Mouse (Mus musculus) T-helper 17 cell (primary cell): ENCODE measurements around the gene Olfr157.

ENCODE experiments used
- in situ Hi-C, 2 experiments: fragments of 300-600 bp; cut with MboI, MseI; formaldehyde crosslinking; loops; 1 replicate in 1 of 2; 2 replicates in 1 of 2; pipeline ENCODE4 v1.15.1; 2025; ENCODE audit warnings: high pct_unique_total_duplicates in 2 of 2

Gene Olfr157

GRCm38 (mm10) chr4:43840101-43840500 lies at the start of gene Olfr157:
Gene Olfr157, minus strand, starts transcription at chr4:43840201.
- in situ Hi-C loops = no loop called here

DNA sequence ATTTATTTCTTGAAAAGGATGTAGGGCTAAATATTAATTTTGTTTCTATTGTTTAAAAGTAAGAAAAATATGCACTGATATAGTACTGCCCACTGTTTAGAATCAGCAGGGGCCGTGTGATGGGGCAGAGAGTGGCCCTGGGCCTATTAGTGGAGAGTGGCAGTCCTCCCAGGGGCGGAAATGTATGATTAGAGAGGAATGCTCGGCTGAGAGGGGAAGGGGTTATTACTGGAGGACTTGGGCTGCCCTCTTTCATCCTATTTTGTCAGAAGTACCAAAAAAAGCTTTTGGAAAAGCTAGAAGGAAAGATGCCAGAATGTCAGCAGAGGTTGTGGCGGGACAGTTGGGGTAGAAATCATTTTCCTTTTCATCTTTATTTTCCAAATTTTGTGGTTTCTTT lies 44.2 kb upstream of the Olfr157 start:
- in situ Hi-C loops = no loop called here

GRCm38 (mm10) chr4:43879566-43879965 lies 39.6 kb upstream of the Olfr157 start:
- in situ Hi-C loops = no loop called here

DNA sequence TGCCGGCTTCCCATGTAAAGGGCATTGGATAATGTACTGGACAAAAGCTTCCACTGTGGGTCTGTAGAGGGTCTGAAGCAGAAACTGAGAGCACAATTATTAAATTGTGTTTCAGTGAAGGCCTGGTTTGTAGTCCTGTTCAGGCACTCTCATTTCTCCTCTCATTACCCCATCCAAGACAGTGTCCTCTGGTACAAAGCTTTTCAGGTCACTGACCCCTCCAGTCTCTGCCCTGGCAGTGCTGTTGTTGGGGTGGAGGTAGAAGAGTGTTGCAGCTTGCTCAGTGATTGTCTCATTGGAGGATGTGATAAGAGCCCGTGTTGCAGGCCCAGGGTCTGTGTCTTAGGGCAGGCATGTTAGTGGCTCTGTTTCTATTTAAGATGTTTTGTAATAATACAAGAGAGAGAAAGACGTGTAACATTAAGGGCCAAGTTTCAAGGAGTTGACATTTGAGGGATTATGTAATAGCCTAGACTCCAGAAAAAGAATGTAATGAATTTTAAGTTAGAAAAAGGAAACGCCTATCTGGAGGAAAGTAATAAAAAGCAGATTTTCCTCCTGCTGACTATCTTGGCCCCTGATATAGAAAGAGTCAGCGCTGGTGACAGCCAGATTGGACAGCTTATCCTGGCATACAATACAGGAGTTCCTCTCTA lies 38.2 kb upstream of the Olfr157 start:
- in situ Hi-C loops = no loop called here

GRCm38 (mm10) chr4:43877230-43877629 lies 37.2 kb upstream of the Olfr157 start:
- in situ Hi-C loops = no loop called here

- in situ Hi-C loops = no loop called here
Observed at GRCm38 (mm10) chr4:43875919-43876411, 36.0 kb upstream of the Olfr157 start.

DNA sequence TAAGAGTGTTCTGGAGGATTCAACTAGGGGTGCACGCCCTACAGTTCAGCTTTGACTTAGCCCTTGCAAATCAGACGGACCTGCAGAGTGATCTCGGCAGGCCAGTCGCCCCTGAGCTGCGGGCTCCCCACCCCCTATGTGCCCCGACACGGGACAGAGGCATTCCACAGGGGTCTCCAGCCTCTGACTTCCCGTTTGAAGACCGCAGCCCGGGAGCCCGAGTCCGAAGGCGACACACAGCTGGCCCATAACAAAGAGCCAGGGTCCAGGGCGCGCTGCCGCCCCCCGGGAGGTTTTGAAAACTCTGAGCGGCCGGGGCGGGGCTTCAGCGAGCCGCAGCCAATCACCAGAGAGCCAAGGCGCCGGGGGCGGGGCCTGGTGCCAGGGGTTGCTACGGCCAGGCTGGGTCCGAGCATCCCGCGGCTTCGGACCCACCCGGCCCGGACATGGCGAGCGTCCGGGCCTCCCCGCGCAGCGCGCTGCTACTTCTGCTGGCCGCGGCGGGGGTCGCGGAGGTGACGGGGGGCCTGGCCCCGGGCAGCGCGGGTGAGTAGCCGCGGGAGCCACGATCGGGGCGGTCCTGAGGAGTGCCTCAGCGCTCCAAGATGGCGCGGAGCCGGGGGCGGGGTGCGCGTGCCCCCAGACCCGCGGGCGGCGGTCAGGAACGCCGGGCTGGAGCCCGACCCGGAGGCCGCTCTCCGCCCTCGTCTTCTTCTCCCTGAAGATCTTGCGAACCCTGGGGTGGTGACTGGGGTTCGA lies 35.3 kb upstream of the Olfr157 start, which contains the start of gene Reck:
TSS of gene Reck (plus strand) at position 371 of the 759 bp plus-strand sequence.
- in situ Hi-C loops = no loop called here

GRCm38 (mm10) chr4:43874501-43874900 lies 34.5 kb upstream of the Olfr157 start:
- in situ Hi-C loops = no loop called here

GRCm38 (mm10) chr4:43869821-43870220 lies 29.8 kb upstream of the Olfr157 start:
- in situ Hi-C loops = loop anchor here in 1 of 2 experiments (10.0 kb wide), 1 partner anchor 345 kb away; the partner anchor contains the start of gene Tpm2

GRCm38 (mm10) chr4:43863298-43863697 lies 23.3 kb upstream of the Olfr157 start:
- in situ Hi-C loops = loop anchor here in 1 of 2 experiments (10.0 kb wide), 1 partner anchor 338 kb away; the partner anchor contains the start of gene Tpm2

GRCm38 (mm10) chr4:43860744-43861519 lies 20.9 kb upstream of the Olfr157 start:
- in situ Hi-C loops = loop anchor here in 1 of 2 experiments (10.0 kb wide), 1 partner anchor 336 kb away; the partner anchor contains the start of gene Tpm2

DNA sequence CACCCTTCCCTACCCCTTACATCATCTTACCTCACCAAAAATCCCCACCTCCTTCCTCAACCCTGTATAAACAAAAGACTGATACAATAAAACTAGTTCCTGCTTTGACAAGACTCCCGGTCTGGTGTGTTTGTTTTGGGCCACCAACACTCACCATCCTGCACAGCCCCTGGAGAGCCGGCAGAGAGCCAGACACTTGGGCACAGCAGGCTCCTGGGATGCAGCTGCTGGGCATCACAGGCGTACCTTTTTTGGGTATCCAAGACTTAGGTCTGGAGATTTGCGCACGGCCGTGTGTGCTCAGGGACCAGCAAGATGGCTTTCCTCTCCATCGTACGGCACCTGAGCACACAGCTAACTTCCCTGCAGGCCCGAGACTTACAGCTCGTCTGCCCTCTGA lies 19.9 kb upstream of the Olfr157 start:
- in situ Hi-C loops = loop anchor here (5.0 to 10.0 kb wide), 4 partner anchors 83 to 785 kb away; partner anchors contain the start of gene Tpm2 (in 1 of the 2)

DNA sequence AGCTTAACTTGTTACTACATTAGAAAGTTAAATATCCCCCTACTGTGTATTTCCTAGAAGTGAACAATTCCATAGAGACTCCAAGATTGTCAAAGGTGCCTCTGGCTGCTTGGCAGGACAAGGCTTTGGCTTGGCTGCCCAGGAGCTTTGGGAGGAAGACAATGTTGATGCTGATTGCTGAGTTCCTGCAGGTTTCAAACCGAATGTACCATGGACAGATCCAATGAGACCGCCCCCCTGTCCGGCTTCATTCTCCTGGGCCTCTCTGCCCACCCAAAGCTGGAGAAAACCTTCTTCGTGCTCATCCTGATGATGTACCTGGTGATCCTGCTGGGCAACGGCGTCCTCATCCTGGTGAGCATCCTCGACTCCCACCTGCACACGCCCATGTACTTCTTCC lies 14.1 kb upstream of the Olfr157 start:
- in situ Hi-C loops = loop anchor here in 1 of 2 experiments (10.0 kb wide), 1 partner anchor 791 kb away; no protein-coding TSS in a partner anchor

GRCm38 (mm10) chr4:43851265-43851664 lies 11.3 kb upstream of the Olfr157 start, which contains the start of gene Olfr155:
Gene Olfr155, plus strand, starts transcription at chr4:43851565.
- in situ Hi-C loops = loop anchor here in 1 of 2 experiments (10.0 kb wide), 1 partner anchor 794 kb away; no protein-coding TSS in a partner anchor

GRCm38 (mm10) chr4:43838326-43838725 lies 1.7 kb downstream of the Olfr157 start:
- in situ Hi-C loops = loop anchor here in 1 of 2 experiments (5.0 kb wide), 1 partner anchor 694 kb away; no protein-coding TSS in a partner anchor

- in situ Hi-C loops = loop anchor here in 1 of 2 experiments (5.0 kb wide), 1 partner anchor 698 kb away; no protein-coding TSS in a partner anchor
Observed at GRCm38 (mm10) chr4:43834749-43835148, 5.3 kb downstream of the Olfr157 start.

DNA sequence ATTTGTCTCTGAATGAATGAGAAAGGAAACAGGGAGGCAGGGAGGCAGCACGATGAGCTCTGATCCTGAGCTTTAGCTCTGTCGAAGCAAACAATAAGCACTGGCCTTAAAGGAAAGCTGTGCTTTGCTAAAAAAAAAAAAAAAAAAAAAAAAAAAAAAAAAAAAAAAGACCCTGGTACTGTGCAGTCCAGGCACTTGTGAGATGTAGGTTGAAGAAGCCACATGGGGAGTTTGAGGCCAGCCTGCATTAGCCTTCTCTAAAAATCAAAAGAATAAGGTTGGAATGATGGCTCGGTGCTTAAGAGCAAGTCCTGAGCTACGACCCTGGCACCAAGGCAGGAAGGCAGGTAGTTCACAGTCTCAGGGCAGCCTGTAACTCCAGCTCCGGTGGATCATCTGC lies 6.2 kb downstream of the Olfr157 start:
- in situ Hi-C loops = no loop called here

GRCm38 (mm10) chr4:43832031-43832430 lies 8.0 kb downstream of the Olfr157 start:
- in situ Hi-C loops = no loop called here

DNA sequence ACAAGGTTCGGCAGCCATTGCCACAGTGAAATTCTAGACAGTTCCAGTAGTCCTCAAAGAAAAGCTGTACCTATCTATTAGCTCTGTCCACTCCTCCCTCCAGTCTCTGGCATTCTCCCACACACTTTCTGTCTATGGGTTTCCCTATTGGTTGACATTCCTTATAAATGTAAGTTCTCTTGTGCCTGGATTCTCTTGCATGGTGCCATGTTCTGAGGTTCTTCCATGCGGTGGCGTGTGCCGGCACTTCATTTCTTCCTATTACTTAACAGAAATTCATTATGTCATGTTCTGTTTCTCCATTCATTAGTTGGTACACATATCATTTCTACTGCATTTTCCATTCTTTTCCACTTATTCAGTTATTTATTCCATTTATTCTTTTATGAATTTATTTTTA lies 11.2 kb downstream of the Olfr157 start:
- in situ Hi-C loops = no loop called here

- in situ Hi-C loops = no loop called here
Observed at GRCm38 (mm10) chr4:43823845-43824337, 16.1 kb downstream of the Olfr157 start, which contains the start of gene Olfr156. Gene Olfr156, minus strand, starts transcription at chr4:43823895.
